Mouse (Mus musculus) olfactory bulb, adult 2 months (tissue): ENCODE measurements at regions not wholly inside any gene's neighbourhood (a gene's known extent, or its start where the extent isn't known, plus 50 kb on each side); places are given as distances from the start of the nearest gene placed in this dataset.
"Not testable (repeated sequence)": the region's sequence is repeated elsewhere in the genome, so short reads cannot be mapped to it uniquely, and the experiment has no call there.

Experiments
- H3K27ac ChIP-seq: fragments of 200-500 bp; 2 replicates; pipeline ENCODE4 v1.5.1; 2012; ENCODE audit warnings: low read depth, low read length; ENCODE audit not compliant: insufficient read depth
- H3K4me1 ChIP-seq: fragments of 200-500 bp; 2 replicates; pipeline ENCODE4 v1.6.1; 2012; ENCODE audit warnings: low read length; ENCODE audit not compliant: control insufficient read depth, insufficient read depth
- H3K4me3 ChIP-seq: fragments of 200-500 bp; 2 replicates; pipeline ENCODE4 v1.5.1; 2012; ENCODE audit warnings: mild to moderate bottlenecking, low read depth, low read length, moderate library complexity; ENCODE audit not compliant: insufficient read depth
- CTCF ChIP-seq: fragments of 200-500 bp; IDR thresholded peaks from 2 replicates; pipeline ENCODE4 v1.5.1; 2012; ENCODE audit warnings: low read depth, mild to moderate bottlenecking, low read length, moderate library complexity; ENCODE audit not compliant: insufficient read depth
- POLR2A ChIP-seq: fragments of 200-500 bp; IDR thresholded peaks from 2 replicates; pipeline ENCODE4 v1.6.1; 2012; ENCODE audit warnings: mild to moderate bottlenecking, low read depth, low read length, moderate library complexity; ENCODE audit not compliant: insufficient read depth
- WGBS: fragments of 180-500 bp; shearing (Covaris S2); methylation state at CpG from one replicate; pipeline ENCODE4 v1.1.7; 2018; 5-methylcytosine and 5-hydroxymethylcytosine counted together

GRCm38 (mm10) chr10:96697781-96698180, 81.0 kb downstream of the Btg1 start:
- WGBS = 70% methylated on average over 3 of the region's 3 CpGs
- TF ChIP-seq POLR2A (no peak), CTCF (no peak)
- H3K4me3 ChIP-seq = no peak overlapping the region
- H3K27ac ChIP-seq = no peak overlapping the region
- no peaks in the 10 kb centered on the region for H3K4me1 ChIP-seq

- TF ChIP-seq POLR2A = no peak
- no peak for TF ChIP-seq CTCF
- 96% methylated on average over 4 of the region's 4 CpGs for WGBS
- no peaks in the 10 kb centered on the region for H3K4me1 ChIP-seq
- no peak overlapping the region for H3K27ac ChIP-seq
- no peak overlapping the region for H3K4me3 ChIP-seq
These were observed 89.8 kb downstream of the Btg1 start for GRCm38 (mm10) chr10:96706656-96707055.

DNA sequence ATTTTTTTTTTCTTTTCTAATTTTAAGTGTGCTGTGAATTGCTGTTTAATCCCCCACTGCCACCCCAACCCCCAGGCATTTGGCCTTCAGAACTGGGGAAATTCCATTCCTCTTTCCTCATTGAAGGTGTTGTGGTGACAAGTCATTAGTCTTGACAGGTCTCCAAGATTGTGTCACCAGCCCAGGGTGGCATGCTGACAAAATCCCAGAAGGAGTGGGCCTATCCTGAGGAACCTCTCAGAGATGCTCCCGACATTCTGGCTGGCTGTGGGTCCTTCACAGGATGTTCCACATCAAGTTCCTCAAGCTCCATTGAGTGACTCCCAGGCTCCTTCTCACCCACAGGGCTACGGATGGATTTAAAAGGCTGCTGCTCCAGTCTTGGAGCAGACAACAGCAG, 91.7 kb downstream of the Btg1 start:
- TF ChIP-seq CTCF (no peak), POLR2A (no peak)
- H3K4me1 ChIP-seq = no peaks in the 10 kb centered on the region
- WGBS = 66% methylated on average over 2 of the region's 2 CpGs
- no peak overlapping the region for H3K27ac ChIP-seq
- H3K4me3 ChIP-seq = no peak overlapping the region

GRCm38 (mm10) chr10:96709698-96710356, 93.0 kb downstream of the Btg1 start:
- 81% methylated on average over 13 of the region's 13 CpGs for WGBS
- TF ChIP-seq POLR2A (no peak), CTCF (no peak)
- Histone ChIP-seq H3K4me1 (no peaks in the 10 kb centered on the region), H3K4me3 (no peak overlapping the region), H3K27ac (no peak overlapping the region)

GRCm38 (mm10) chr10:96711993-96712392, 95.2 kb downstream of the Btg1 start:
- TF ChIP-seq POLR2A (no peak), CTCF (no peak)
- Histone ChIP-seq H3K27ac (no peak overlapping the region), H3K4me1 (no peaks in the 10 kb centered on the region), H3K4me3 (no peak overlapping the region)
- 87% methylated on average over 2 of the region's 2 CpGs for WGBS

- Histone ChIP-seq H3K4me3 (no peak overlapping the region), H3K4me1 (no peaks in the 10 kb centered on the region), H3K27ac (no peak overlapping the region)
- TF ChIP-seq CTCF (no peak), POLR2A (no peak)
- WGBS = 87% methylated on average over 2 of the region's 2 CpGs
These were observed 97.9 kb downstream of the Btg1 start for GRCm38 (mm10) chr10:96714702-96715101.

DNA sequence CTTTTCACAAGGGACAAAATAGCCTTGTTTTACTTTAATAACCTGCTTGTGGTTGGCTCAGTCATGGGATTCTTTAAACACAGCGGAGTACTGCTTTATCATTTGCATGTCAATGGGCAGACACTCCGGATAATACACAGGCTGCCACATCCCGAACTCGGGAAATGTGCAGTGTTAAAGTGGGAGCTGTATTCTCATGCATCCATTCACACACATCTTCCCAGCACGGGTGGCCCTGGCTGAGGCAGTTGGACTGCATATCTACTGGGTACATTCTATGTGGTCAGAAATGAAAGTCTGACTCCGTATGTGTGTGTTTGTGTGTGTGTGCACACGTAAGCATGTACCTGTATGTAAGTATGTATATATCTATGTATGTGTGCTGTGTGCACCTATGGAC, 100.5 kb downstream of the Btg1 start:
- Histone ChIP-seq H3K4me3 (no peak overlapping the region), H3K27ac (no peak overlapping the region), H3K4me1 (no peaks in the 10 kb centered on the region)
- no peak for TF ChIP-seq POLR2A
- 39% methylated on average over 7 of the region's 7 CpGs for WGBS

DNA sequence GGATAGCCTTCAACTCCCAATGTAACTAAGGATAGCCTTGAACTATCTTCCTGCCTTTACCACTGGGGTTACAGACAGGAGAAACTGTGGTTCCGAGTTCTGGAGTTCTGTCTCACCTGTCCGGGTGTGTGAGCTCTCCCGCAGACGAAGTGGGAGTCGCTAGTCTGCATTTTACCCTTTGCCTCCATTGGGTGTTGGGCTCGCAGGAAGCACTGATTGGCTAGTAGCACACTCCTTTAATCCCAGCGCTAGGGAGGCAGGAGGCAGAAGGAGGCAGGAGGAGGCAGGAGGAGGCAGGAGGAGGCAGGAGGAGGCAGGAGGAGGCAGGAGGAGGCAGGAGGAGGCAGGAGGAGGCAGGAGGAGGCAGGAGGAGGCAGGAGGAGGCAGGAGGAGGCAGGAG, 101.9 kb downstream of the Btg1 start:
- H3K4me3 ChIP-seq, H3K27ac ChIP-seq, H3K4me1 ChIP-seq: not testable (repeated sequence)
- over 99% methylated on average over 7 of the region's 7 CpGs for WGBS

GRCm38 (mm10) chr10:96720281-96720711, 103.5 kb downstream of the Btg1 start:
- H3K4me1 ChIP-seq = peaks cover 3% of the 10 kb centered on the region
- H3K27ac ChIP-seq = no peak overlapping the region
- WGBS = 67% methylated on average over 7 of the region's 7 CpGs
- TF ChIP-seq POLR2A (no peak), CTCF (no peak)
- no peak overlapping the region for H3K4me3 ChIP-seq

- Histone ChIP-seq H3K27ac (no peak overlapping the region), H3K4me3 (no peak overlapping the region), H3K4me1 (peaks cover 3% of the 10 kb centered on the region)
- no peak for TF ChIP-seq POLR2A
- TF ChIP-seq CTCF = no peak
- 43% methylated on average over 9 of the region's 9 CpGs for WGBS
These were observed 104.3 kb downstream of the Btg1 start for GRCm38 (mm10) chr10:96720956-96721688.
